Mouse (Mus musculus) small intestine, adult 2 months (tissue): ENCODE data around the gene Flna.

Source experiments
- CTCF ChIP-seq: fragments of 200-500 bp; IDR thresholded peaks from 2 replicates; pipeline ENCODE4 v1.5.1; 2012; ENCODE audit warnings: low read depth, mild to moderate bottlenecking, control low read depth, inconsistent platforms, low read length, moderate library complexity, mixed read lengths; ENCODE audit not compliant: insufficient replicate concordance, insufficient read length; ENCODE audit errors: extremely low read depth
- POLR2A ChIP-seq: fragments of 200-500 bp; IDR thresholded peaks from 2 replicates; pipeline ENCODE4 v1.6.1; 2012; ENCODE audit warnings: low read depth, mild to moderate bottlenecking, control low read depth, inconsistent platforms, low read length, moderate library complexity

- TF ChIP-seq POLR2A (no peak), CTCF (no peak)
Observed at GRCm38 (mm10) chrX:74245107-74245506, 4.5 kb downstream of the Flna start.
